Mouse (Mus musculus): ENCODE data around the gene Gria1.

- no peak for TF ChIP-seq CTCF (IDR thresholded peaks at IDR 0.05; ENCODE audit: insufficient read depth, low read depth, low read length)
- no peak for TF ChIP-seq POLR2A (IDR thresholded peaks at IDR 0.05; ENCODE audit: insufficient read depth, low read depth, low read length)
Measured at GRCm38 (mm10) chr11:57235446-57235845, 224.3 kb downstream of the Gria1 start.
